Mouse (Mus musculus) G1E (cell line): ENCODE measurements around the gene Pde10a. TPM values are rescaled to one million over a fixed set of nuclear protein-coding genes. Genes with fewer than 3 reads are reported as not detected.

Source experiments
- ATAC-seq: 2 replicates; pipeline ENCODE4 v1.8.0; 2016; ENCODE audit warnings: mild to moderate bottlenecking; ENCODE audit not compliant: insufficient number of reproducible peaks, poor library complexity, low FRiP score, severe bottlenecking; ENCODE audit errors: extremely low read depth
- DNase-seq: peaks from one replicate; pipeline ENCODE4 v3.0.0; 2012; ENCODE audit warnings: low spot score
- H3K27me3 ChIP-seq: 2 replicates; pipeline ENCODE4 v1.6.1; 2012; ENCODE audit warnings: mild to moderate bottlenecking, low read length, inconsistent platforms; ENCODE audit not compliant: insufficient read depth
- H3K36me3 ChIP-seq: replicated peaks from 2 replicates; pipeline ENCODE3; 2012; ENCODE audit warnings: mild to moderate bottlenecking, inconsistent platforms
- H3K4me1 ChIP-seq: 2 replicates; pipeline ENCODE4 v1.6.1; 2012; ENCODE audit warnings: low read depth, low read length, inconsistent platforms, mixed read lengths; ENCODE audit not compliant: insufficient read depth
- H3K4me3 ChIP-seq: 2 replicates; pipeline ENCODE4 v1.5.1; 2012; ENCODE audit warnings: low read depth, mild to moderate bottlenecking, inconsistent platforms, low read length, moderate library complexity, mixed read lengths
- H3K9me3 ChIP-seq: replicated peaks from 2 replicates; pipeline ENCODE4 v1.6.1; 2012; ENCODE audit warnings: inconsistent platforms
- CTCF ChIP-seq: IDR thresholded peaks from 2 replicates; pipeline ENCODE4 v1.5.1; 2012; ENCODE audit warnings: low read depth, low read length, inconsistent platforms, mixed read lengths
- GATA1 ChIP-seq: IDR thresholded peaks from 2 replicates; pipeline ENCODE4 v1.6.1; 2012; ENCODE audit warnings: borderline replicate concordance, low read length, inconsistent platforms, mixed read lengths
- GATA2 ChIP-seq: IDR thresholded peaks from 2 replicates; pipeline ENCODE4 v1.6.1; 2012; ENCODE audit warnings: low read depth, low read length, inconsistent platforms, borderline replicate concordance
- POLR2AphosphoS5 ChIP-seq: IDR thresholded peaks from 2 replicates; pipeline ENCODE4 v1.6.1; 2012; ENCODE audit warnings: low read depth, low read length, inconsistent platforms; ENCODE audit not compliant: insufficient replicate concordance
- TAL1 ChIP-seq: conservative IDR thresholded peaks from 2 replicates; pipeline ENCODE4 v1.6.1; 2012; ENCODE audit warnings: low read depth, low read length, inconsistent platforms, mixed read lengths
- polyA plus RNA-seq: library from polyadenylated mRNA; stranded (reverse); fragments of >175 nt; gene quantifications from 2 replicates; pipeline ENCODE4 v1.2.3, GENCODE M21; 2012
- total RNA-seq, 2 experiments: library from RNA; stranded (forward) in 1 of 2; stranded (reverse) in 1 of 2; fragments of 200-1000 nt in 1 of 2; fragments of >200 nt in 1 of 2; fragmentation: Nextera tagmentation in 1 of 2; gene quantifications; 2 replicates each; pipeline ENCODE4 v1.2.3; 2014 to 2017

Gene Pde10a
- total and polyA plus RNA-seq, 3 experiments, result 0.27 to 0.83 TPM; not detected in 1

- TF ChIP-seq TAL1 (no peak), GATA2 (no peak), CTCF (0 out of 2 replicates have a peak, but pooled peaks have one; percentile 28), GATA1 (no peak)
- Histone ChIP-seq H3K27me3 (no peaks in the 10 kb centered on the region; the same call in 1 of the 2 replicates), H3K9me3 (peaks cover 12% of the 10 kb centered on the region; the same call in 1 of the 2 replicates), H3K36me3 (no peaks in the 10 kb centered on the region), H3K4me3 (no peak overlapping the region), H3K4me1 (no peaks in the 10 kb centered on the region)
- DNase-seq (no peak), ATAC-seq (no peak)
Observed at GRCm38 (mm10) chr17:8613882-8614551, 88.8 kb downstream of the Pde10a start.

GRCm38 (mm10) chr17:8620346-8620745, 95.2 kb downstream of the Pde10a start:
- Histone ChIP-seq H3K27me3 (0 out of 2 replicates have a peak, but pooled peaks cover 2% of the 10 kb centered on the region), H3K4me3 (no peak overlapping the region), H3K36me3 (no peaks in the 10 kb centered on the region), H3K4me1 (no peaks in the 10 kb centered on the region), H3K9me3 (no peaks in the 10 kb centered on the region; the same call in 1 of the 2 replicates)
- TF ChIP-seq GATA1, result no peak
- ATAC-seq (no peak), DNase-seq (no peak)

- no peak for DNase-seq
- TF ChIP-seq CTCF (no peak), GATA2 (no peak), POLR2AphosphoS5 (no peak), GATA1 (no peak), TAL1 (no peak)
- no peak for ATAC-seq
- no peak overlapping the region for H3K4me3 ChIP-seq
- H3K9me3 ChIP-seq, result no peaks in the 10 kb centered on the region; the same call in 1 of the 2 replicates
- H3K36me3 ChIP-seq, result no peaks in the 10 kb centered on the region
- no peaks in the 10 kb centered on the region for H3K4me1 ChIP-seq
- H3K27me3 ChIP-seq, result 0 out of 2 replicates have a peak, but pooled peaks cover 5% of the 10 kb centered on the region
Observed at GRCm38 (mm10) chr17:8621105-8621504, 95.9 kb downstream of the Pde10a start.

- no peak overlapping the region for H3K4me3 ChIP-seq
- no peak for DNase-seq
Observed at GRCm38 (mm10) chr17:8621906-8622305, 96.7 kb downstream of the Pde10a start.

GRCm38 (mm10) chr17:8626421-8626820, 101.2 kb downstream of the Pde10a start:
- 0 out of 2 replicates have a peak, but pooled peaks cover 5% of the 10 kb centered on the region for H3K27me3 ChIP-seq
- H3K9me3 ChIP-seq, result peaks cover 4% of the 10 kb centered on the region; the same call in 1 of the 2 replicates
- no peak overlapping the region for H3K4me3 ChIP-seq
- no peaks in the 10 kb centered on the region for H3K4me1 ChIP-seq
- ATAC-seq (no peak), DNase-seq (no peak)
- no peaks in the 10 kb centered on the region for H3K36me3 ChIP-seq
- TF ChIP-seq GATA1 (no peak), CTCF (no peak), GATA2 (no peak), POLR2AphosphoS5 (no peak), TAL1 (no peak)

More at GRCm38 (mm10) chr17:8621906-8622305, 96.7 kb downstream of the Pde10a start:
- TF ChIP-seq GATA1 (no peak), CTCF (no peak), GATA2 (no peak), TAL1 (no peak), POLR2AphosphoS5 (no peak)
- no peaks in the 10 kb centered on the region for H3K36me3 ChIP-seq
- no peaks in the 10 kb centered on the region for H3K4me1 ChIP-seq
- ATAC-seq, result no peak
- no peaks in the 10 kb centered on the region; the same call in none of the 2 replicates for H3K9me3 ChIP-seq
- 0 out of 2 replicates have a peak, but pooled peaks cover 5% of the 10 kb centered on the region for H3K27me3 ChIP-seq

GRCm38 (mm10) chr17:8631701-8632100, 106.5 kb downstream of the Pde10a start:
- Histone ChIP-seq H3K4me1 (no peaks in the 10 kb centered on the region), H3K36me3 (no peaks in the 10 kb centered on the region), H3K9me3 (peaks cover 20% of the 10 kb centered on the region), H3K27me3 (no peaks in the 10 kb centered on the region), H3K4me3 (no peak overlapping the region)
- DNase-seq (no peak), ATAC-seq (no peak)
- TF ChIP-seq CTCF (no peak), TAL1 (no peak), GATA2 (no peak), GATA1 (no peak), POLR2AphosphoS5 (no peak)
